Mouse (Mus musculus): ENCODE results near the gene Prdx1. TPM values are rescaled to one million over a fixed set of nuclear protein-coding genes. Genes with fewer than 3 reads are reported as not detected.

Prdx1 gene
- polyA plus RNA-seq (2012; rRNA removed) = 23.9 and 27.8 TPM in 2 replicates

GRCm38 (mm10) chr4:116685402-116686061 lies at the start of gene Prdx1:
Gene Prdx1, plus strand, starts transcription at chr4:116685544.
- Histone ChIP-seq H3K4me3 (ENCODE audit: extremely low read depth, insufficient read depth, insufficient read length) (peak within 1 kb of the TSS; percentile 77), H3K36me3 (ENCODE audit: control insufficient read depth, insufficient read depth, low read length) (peaks cover 5% of the 10 kb centered on the region), H3K4me1 (ENCODE audit: control insufficient read depth, insufficient read depth, insufficient read length) (0 out of 2 replicates have a peak, but pooled peaks cover 3% of the 10 kb centered on the region), H3K27ac (ENCODE audit: insufficient read depth, low read length) (peak within 1 kb of the TSS; percentile 88), H3K27me3 (ENCODE audit: control insufficient read depth, insufficient read depth, low read length) (no peaks in the 10 kb centered on the region)
- peak; percentile 82 to 89 for DNase-seq (ENCODE audit: low read depth in 1 of 2, low spot score in 2 of 2)
- under 1% methylated on average over 56 of the region's 56 CpGs for WGBS
- TF ChIP-seq CTCF (IDR thresholded peaks at IDR 0.05; ENCODE audit: extremely low read depth, insufficient read depth, insufficient read length, insufficient replicate concordance) (peak; percentile 68; the same call in 1 of the 2 replicates), POLR2A (IDR thresholded peaks at IDR 0.05; ENCODE audit: low read depth, low read length) (peak; percentile 95)

- peaks cover 39% of the 10 kb centered on the region for H3K36me3 ChIP-seq (ENCODE audit: control insufficient read depth, insufficient read depth, low read length)
- no peak for TF ChIP-seq POLR2A (IDR thresholded peaks at IDR 0.05; ENCODE audit: low read depth, low read length)
- no peak for TF ChIP-seq CTCF (IDR thresholded peaks at IDR 0.05; ENCODE audit: extremely low read depth, insufficient read depth, insufficient read length, insufficient replicate concordance)
- WGBS = 93% methylated on average over 6 of the region's 6 CpGs
Observed at GRCm38 (mm10) chr4:116638821-116639220, 46.5 kb upstream of the Prdx1 start.

GRCm38 (mm10) chr4:116642071-116642470 lies 43.3 kb upstream of the Prdx1 start:
- H3K36me3 ChIP-seq (ENCODE audit: control insufficient read depth, insufficient read depth, low read length) = peaks cover 28% of the 10 kb centered on the region
- 100% methylated on average over 1 of the region's 1 CpGs for WGBS

More at GRCm38 (mm10) chr4:116638821-116639220, 46.5 kb upstream of the Prdx1 start:
- Histone ChIP-seq H3K27ac (ENCODE audit: insufficient read depth, low read length) (no peak overlapping the region), H3K4me1 (ENCODE audit: control insufficient read depth, insufficient read depth, insufficient read length) (no peaks in the 10 kb centered on the region), H3K4me3 (ENCODE audit: extremely low read depth, insufficient read depth, insufficient read length) (no peak overlapping the region), H3K27me3 (ENCODE audit: control insufficient read depth, insufficient read depth, low read length) (no peaks in the 10 kb centered on the region)
- DNase-seq (ENCODE audit: low read depth in 1 of 2, low spot score in 2 of 2) = no peak

GRCm38 (mm10) chr4:116644326-116644725 lies 41.0 kb upstream of the Prdx1 start:
- peaks cover 24% of the 10 kb centered on the region for H3K36me3 ChIP-seq (ENCODE audit: control insufficient read depth, insufficient read depth, low read length)
- DNase-seq (ENCODE audit: low read depth in 1 of 2, low spot score in 2 of 2) = peak in 1 of 2 experiments; percentile 22

More at GRCm38 (mm10) chr4:116642071-116642470, 43.3 kb upstream of the Prdx1 start:
- DNase-seq (ENCODE audit: low read depth in 1 of 2, low spot score in 2 of 2) = no peak
- Histone ChIP-seq H3K27ac (ENCODE audit: insufficient read depth, low read length) (no peak overlapping the region), H3K4me1 (ENCODE audit: control insufficient read depth, insufficient read depth, insufficient read length) (no peaks in the 10 kb centered on the region), H3K27me3 (ENCODE audit: control insufficient read depth, insufficient read depth, low read length) (no peaks in the 10 kb centered on the region), H3K4me3 (ENCODE audit: extremely low read depth, insufficient read depth, insufficient read length) (no peak overlapping the region)
- no peak for TF ChIP-seq POLR2A (IDR thresholded peaks at IDR 0.05; ENCODE audit: low read depth, low read length)

GRCm38 (mm10) chr4:116645624-116646023 lies 39.7 kb upstream of the Prdx1 start:
- no peak for DNase-seq (ENCODE audit: low read depth in 1 of 2, low spot score in 2 of 2)
- WGBS = 90% methylated on average over 7 of the region's 7 CpGs
- Histone ChIP-seq H3K36me3 (ENCODE audit: control insufficient read depth, insufficient read depth, low read length) (peaks cover 16% of the 10 kb centered on the region), H3K27me3 (ENCODE audit: control insufficient read depth, insufficient read depth, low read length) (no peaks in the 10 kb centered on the region), H3K4me1 (ENCODE audit: control insufficient read depth, insufficient read depth, insufficient read length) (peaks cover 5% of the 10 kb centered on the region; the same call in 1 of the 2 replicates), H3K4me3 (ENCODE audit: extremely low read depth, insufficient read depth, insufficient read length) (no peak overlapping the region), H3K27ac (ENCODE audit: insufficient read depth, low read length) (no peak overlapping the region)
- TF ChIP-seq POLR2A (IDR thresholded peaks at IDR 0.05; ENCODE audit: low read depth, low read length) (no peak), CTCF (IDR thresholded peaks at IDR 0.05; ENCODE audit: extremely low read depth, insufficient read depth, insufficient read length, insufficient replicate concordance) (no peak)

More at GRCm38 (mm10) chr4:116644326-116644725, 41.0 kb upstream of the Prdx1 start:
- 50% methylated on average over 6 of the region's 6 CpGs for WGBS
- no peaks in the 10 kb centered on the region for H3K27me3 ChIP-seq (ENCODE audit: control insufficient read depth, insufficient read depth, low read length)
- H3K4me3 ChIP-seq (ENCODE audit: extremely low read depth, insufficient read depth, insufficient read length) = no peak overlapping the region
- TF ChIP-seq POLR2A (IDR thresholded peaks at IDR 0.05; ENCODE audit: low read depth, low read length) (no peak), CTCF (IDR thresholded peaks at IDR 0.05; ENCODE audit: extremely low read depth, insufficient read depth, insufficient read length, insufficient replicate concordance) (peak; percentile 52; the same call in 1 of the 2 replicates)
- no peak overlapping the region for H3K27ac ChIP-seq (ENCODE audit: insufficient read depth, low read length)
- H3K4me1 ChIP-seq (ENCODE audit: control insufficient read depth, insufficient read depth, insufficient read length) = no peaks in the 10 kb centered on the region

- Histone ChIP-seq H3K27ac (ENCODE audit: insufficient read depth, low read length) (no peak overlapping the region), H3K4me3 (ENCODE audit: extremely low read depth, insufficient read depth, insufficient read length) (no peak overlapping the region), H3K36me3 (ENCODE audit: control insufficient read depth, insufficient read depth, low read length) (peaks cover 2% of the 10 kb centered on the region; the same call in 1 of the 2 replicates), H3K27me3 (ENCODE audit: control insufficient read depth, insufficient read depth, low read length) (no peaks in the 10 kb centered on the region), H3K4me1 (ENCODE audit: control insufficient read depth, insufficient read depth, insufficient read length) (peaks cover 5% of the 10 kb centered on the region; the same call in 1 of the 2 replicates)
- 94% methylated on average over 2 of the region's 2 CpGs for WGBS
- no peak for TF ChIP-seq CTCF (IDR thresholded peaks at IDR 0.05; ENCODE audit: extremely low read depth, insufficient read depth, insufficient read length, insufficient replicate concordance)
- no peak for TF ChIP-seq POLR2A (IDR thresholded peaks at IDR 0.05; ENCODE audit: low read depth, low read length)
- no peak for DNase-seq (ENCODE audit: low read depth in 1 of 2, low spot score in 2 of 2)
Observed at GRCm38 (mm10) chr4:116649411-116649810, 35.9 kb upstream of the Prdx1 start.

- TF ChIP-seq POLR2A (IDR thresholded peaks at IDR 0.05; ENCODE audit: low read depth, low read length) (no peak), CTCF (IDR thresholded peaks at IDR 0.05; ENCODE audit: extremely low read depth, insufficient read depth, insufficient read length, insufficient replicate concordance) (no peak)
- Histone ChIP-seq H3K4me1 (ENCODE audit: control insufficient read depth, insufficient read depth, insufficient read length) (peaks cover 5% of the 10 kb centered on the region; the same call in 1 of the 2 replicates), H3K36me3 (ENCODE audit: control insufficient read depth, insufficient read depth, low read length) (peaks cover 2% of the 10 kb centered on the region; the same call in 1 of the 2 replicates), H3K4me3 (ENCODE audit: extremely low read depth, insufficient read depth, insufficient read length) (peak overlapping the region; percentile 97), H3K27ac (ENCODE audit: insufficient read depth, low read length) (no peak overlapping the region; the same call in 1 of the 2 replicates), H3K27me3 (ENCODE audit: control insufficient read depth, insufficient read depth, low read length) (no peaks in the 10 kb centered on the region)
- DNase-seq (ENCODE audit: low read depth in 1 of 2, low spot score in 2 of 2) = no peak
- 39% methylated on average over 5 of the region's 5 CpGs for WGBS
Observed at GRCm38 (mm10) chr4:116650365-116650764, 35.0 kb upstream of the Prdx1 start.

Data from spleen, adult 2 months (tissue).